Mouse (Mus musculus) adrenal gland, postnatal 10 days (tissue): ENCODE measurements around the gene Acsbg1. TPM values are rescaled to one million over a fixed set of nuclear protein-coding genes. Genes with fewer than 3 reads are reported as not detected.
"Not testable (repeated sequence)": the region's sequence is repeated elsewhere in the genome, so short reads cannot be mapped to it uniquely, and the experiment has no call there.

Experiments
- DNase-seq: peaks from one replicate; pipeline ENCODE4 v3.0.0; 2021; ENCODE audit warnings: mixed read lengths
- long read RNA-seq, 2 experiments: library from polyadenylated mRNA; stranded (forward); transcript quantifications; one replicate each; pipeline ENCODE4 v2.0.0; 2021
- total RNA-seq, 2 experiments: library from RNA; stranded (reverse); gene quantifications; 2 replicates each; pipeline ENCODE4 v1.2.3; 2021

Acsbg1 gene
- total RNA-seq, result 100 to 1,000 TPM in 1 of 2 experiments, 10 to 100 TPM in 1; 85.7 to 119 TPM
- long read RNA-seq, experiment 1, transcript Acsbg1-201 (14 exons, 2,880 nt), result major isoform, 232 of 302 reads
- long read RNA-seq, experiment 1, partial matches to known transcripts, result 57 of 302 reads
- long read RNA-seq, experiment 1, other reads (novel, unspliced or antisense), result 13 of 302 reads
- long read RNA-seq, experiment 2, transcript Acsbg1-201 (14 exons, 2,880 nt), result major isoform, 140 of 169 reads
- long read RNA-seq, experiment 2, partial matches to known transcripts, result 14 of 169 reads
- long read RNA-seq, experiment 2, other reads (novel, unspliced or antisense), result 15 of 169 reads

GRCm38 (mm10) chr9:54661605-54662377, at the start of gene Acsbg1:
Acsbg1 (minus strand) TSS chr9:54661870.
- DNase-seq, result peak; percentile 74

DNA sequence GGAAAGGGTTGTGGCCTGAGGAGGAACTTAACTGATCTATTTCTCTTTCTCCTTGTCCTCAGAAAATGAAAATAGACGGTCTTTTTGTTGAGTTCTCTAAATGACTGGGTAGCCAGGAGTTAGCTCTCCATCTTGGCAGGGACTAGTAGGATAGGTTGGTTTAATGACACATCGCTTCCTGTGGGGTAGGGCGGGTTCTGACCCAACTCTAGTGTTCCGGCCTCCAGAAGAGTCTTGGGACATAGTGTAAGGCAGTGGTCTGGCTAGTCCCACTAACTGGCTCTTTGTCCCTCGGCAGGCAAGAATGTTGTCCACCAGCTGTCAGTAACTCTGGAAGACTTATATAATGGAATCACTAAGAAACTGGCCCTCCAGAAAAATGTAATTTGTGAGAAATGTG, 46.4 kb upstream of the Acsbg1 start:
- no peak for DNase-seq

- DNase-seq, result no peak
Measured at GRCm38 (mm10) chr9:54707288-54707999, 45.8 kb upstream of the Acsbg1 start.

DNA sequence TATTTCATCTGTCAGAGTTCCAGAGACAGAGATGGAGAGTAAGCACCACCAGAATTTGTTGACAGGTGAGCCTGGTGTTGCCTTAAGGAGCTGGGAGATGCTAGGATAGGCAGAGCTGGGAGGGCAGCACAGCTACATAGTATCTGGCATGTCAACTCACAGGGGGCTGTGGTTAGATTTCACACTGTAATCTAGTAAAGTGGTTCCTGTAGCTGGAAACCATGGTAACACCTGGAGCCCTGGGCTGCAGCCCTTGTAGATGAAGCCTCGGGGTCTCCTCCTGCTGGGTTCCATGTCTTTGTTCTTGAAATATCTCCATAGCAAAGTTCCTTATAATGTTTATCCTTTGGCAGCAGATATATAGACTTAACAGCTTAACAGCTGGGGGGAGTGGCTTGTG, 43.9 kb upstream of the Acsbg1 start:
- DNase-seq, result no peak

- no peak for DNase-seq
Measured at GRCm38 (mm10) chr9:54704361-54704760, 42.7 kb upstream of the Acsbg1 start.

DNA sequence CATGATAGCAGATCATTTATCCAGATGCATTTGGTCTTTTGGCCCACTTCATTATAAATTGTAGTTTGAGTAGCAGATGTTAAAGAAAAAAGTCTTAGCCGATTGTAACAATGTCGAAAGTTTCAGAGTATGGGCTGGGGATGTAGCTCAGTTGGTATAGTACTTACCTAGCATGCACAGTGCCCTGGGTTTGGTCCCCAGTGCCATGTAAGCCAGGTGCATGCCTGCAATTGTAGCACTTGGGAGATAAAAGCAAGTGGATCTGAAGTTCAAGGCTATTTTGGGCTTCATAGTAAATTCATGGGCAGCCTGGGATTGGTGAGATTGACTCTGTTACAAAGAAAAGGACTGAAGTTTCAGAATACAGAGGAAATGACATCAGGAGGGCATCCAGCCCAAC, 40.9 kb upstream of the Acsbg1 start:
- no peak for DNase-seq

DNA sequence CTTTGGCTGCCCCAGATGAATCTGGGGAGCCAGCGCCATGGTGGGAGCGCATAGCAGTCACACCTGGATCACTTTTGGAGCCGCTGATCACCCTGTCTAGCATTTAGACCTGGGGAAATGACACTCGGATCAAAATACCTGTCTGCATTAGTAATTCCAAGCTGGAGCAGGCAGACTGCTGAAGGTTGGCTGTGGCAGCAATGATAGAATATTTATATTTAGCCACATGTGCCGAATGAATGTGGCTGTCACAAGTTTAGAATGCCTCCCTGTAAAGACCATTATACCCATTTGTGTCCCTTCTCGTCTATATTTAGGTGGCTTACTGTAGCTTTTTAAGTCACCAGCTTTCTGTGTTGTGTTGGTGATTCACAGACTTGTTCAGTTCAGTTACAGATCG, 39.1 kb upstream of the Acsbg1 start:
- no peak for DNase-seq

GRCm38 (mm10) chr9:54700174-54700475, 38.5 kb upstream of the Acsbg1 start:
- DNase-seq, result no peak

DNA sequence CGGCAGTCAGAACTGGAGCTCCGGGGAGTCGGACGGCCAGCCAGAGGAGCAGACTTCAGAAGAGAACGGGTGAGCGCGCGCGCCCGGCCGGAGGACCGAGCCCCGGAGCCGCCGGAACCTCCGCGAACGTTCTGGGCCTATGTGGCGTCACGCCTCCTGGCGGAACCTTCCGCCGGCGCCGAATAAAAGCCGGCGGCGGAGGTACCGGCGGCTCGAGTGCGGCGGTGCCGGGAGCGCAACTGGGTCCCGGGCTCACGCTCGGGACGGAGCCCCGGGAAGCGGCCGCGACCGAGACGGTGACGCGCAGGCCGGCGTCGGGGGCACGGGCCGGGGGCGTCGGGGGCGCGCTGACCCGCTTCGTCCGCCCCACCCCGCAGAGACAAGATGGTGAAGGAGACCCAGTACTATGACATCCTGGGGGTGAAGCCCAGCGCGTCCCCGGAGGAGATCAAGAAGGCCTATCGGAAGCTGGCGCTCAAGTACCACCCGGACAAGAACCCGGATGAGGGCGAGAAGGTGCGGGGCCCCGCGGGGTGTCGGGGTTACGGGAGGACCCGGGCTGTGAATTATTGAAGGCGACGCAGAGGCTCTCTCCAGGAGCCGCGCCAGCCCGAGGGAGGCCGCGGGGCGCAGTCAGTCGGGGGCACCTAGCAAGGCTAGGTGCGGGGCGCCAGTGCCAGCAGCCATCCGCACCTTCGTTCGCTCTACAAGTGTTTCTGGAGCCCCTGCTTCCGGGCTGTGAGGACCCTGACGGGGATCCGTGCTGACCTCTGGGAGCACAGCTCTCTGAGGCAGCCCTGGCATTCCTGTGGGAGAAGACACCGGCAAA, 37.9 kb upstream of the Acsbg1 start:
- peak; percentile 90 for DNase-seq

- DNase-seq, result no peak
Measured at GRCm38 (mm10) chr9:54699087-54699344, 37.3 kb upstream of the Acsbg1 start.

GRCm38 (mm10) chr9:54698318-54699086, 36.8 kb upstream of the Acsbg1 start, which contains the start of gene Dnaja4:
Dnaja4 (plus strand) TSS chr9:54698873.
- DNase-seq, result no peak

DNA sequence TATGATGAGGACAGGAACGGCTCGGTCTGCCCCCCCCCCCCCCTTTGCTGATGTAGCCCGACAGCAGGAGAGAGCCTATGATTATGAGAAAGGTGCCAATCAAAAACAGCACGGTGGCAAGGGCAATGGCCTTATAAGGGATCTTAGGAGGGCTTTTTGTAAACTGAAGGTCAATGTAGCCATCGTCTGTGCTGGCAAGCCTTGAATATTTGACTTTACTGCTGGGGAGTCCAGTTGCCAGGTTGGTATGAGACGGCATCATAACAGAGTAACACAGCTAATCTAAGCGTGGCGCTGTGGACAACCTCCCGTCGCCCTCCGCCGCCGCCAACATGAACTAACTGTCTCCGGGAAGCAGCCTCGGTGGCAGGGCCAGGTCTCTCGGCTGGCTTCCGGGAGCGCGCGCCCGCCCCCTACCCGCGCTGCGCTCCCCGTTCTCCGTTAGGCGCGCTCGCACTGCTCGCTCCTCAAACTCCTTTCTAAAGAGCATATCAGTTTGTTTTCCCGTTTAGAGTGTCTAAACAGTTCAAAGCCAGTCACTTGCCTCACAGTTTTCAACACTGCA, 29.7 kb upstream of the Acsbg1 start:
- peak; percentile 42 for DNase-seq

- DNase-seq, result not testable (repeated sequence)
Measured at GRCm38 (mm10) chr9:54690697-54691096, 29.0 kb upstream of the Acsbg1 start.

GRCm38 (mm10) chr9:54689446-54689845, 27.8 kb upstream of the Acsbg1 start:
- no peak for DNase-seq

- DNase-seq, result no peak
Measured at GRCm38 (mm10) chr9:54687246-54688236, 25.9 kb upstream of the Acsbg1 start.

- DNase-seq, result no peak
Measured at GRCm38 (mm10) chr9:54683814-54684605, 22.3 kb upstream of the Acsbg1 start.

GRCm38 (mm10) chr9:54682846-54683245, 21.2 kb upstream of the Acsbg1 start:
- DNase-seq, result no peak

GRCm38 (mm10) chr9:54676531-54676986, 14.9 kb upstream of the Acsbg1 start:
- DNase-seq, result peak; percentile 86

GRCm38 (mm10) chr9:54673887-54674286, 12.2 kb upstream of the Acsbg1 start:
- no peak for DNase-seq
